Mouse (Mus musculus) spleen, adult 12 weeks (tissue): Measurements from ENCODE around the gene Tarbp1.
"Not testable (repeated sequence)": the region's sequence is repeated elsewhere in the genome, so short reads cannot be mapped to it uniquely, and the experiment has no call there.

Source experiments
- DNase-seq: peaks from one replicate; pipeline ENCODE4 v3.0.0; 2022; ENCODE audit warnings: low spot score

Gene Tarbp1

DNA sequence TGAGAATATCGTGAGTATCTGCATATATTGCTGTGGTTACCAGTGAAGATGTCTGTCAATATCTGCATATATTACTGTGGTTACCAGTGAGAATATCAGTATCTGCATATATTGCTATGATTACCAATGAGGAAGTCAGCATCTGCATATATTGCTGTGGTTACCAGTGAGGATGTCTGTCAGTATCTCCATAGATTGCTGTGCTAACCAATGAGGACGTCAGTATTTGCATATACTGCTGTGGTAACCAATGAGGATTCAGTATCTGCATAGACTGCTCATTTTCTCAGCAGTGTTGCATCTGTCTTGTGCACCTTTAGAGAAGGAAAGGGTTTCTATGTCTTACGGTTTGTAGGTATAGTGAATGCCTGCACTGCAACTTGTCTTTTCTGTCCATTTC is 54.0 kb downstream of the Tarbp1 start:
- DNase-seq: no peak

DNA sequence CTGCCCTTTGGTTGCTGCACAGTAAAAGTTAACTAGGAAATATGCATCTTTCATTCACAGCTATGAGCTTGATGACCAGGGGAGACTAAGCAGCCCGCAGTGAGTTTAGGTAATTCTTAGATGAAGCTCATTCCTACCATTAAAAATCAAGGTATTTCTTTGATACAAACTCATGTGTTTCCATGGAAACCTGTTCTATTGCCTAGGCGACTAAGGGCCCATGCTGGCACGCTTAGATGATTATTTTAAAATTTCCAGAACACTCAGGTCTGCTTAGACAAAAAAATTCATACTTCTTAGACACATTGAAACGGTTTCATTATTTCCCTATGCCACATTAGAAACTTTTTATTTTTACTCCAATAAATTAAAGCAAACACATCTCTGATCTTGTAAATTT is 69.8 kb downstream of the Tarbp1 start:
- no peak for DNase-seq

DNA sequence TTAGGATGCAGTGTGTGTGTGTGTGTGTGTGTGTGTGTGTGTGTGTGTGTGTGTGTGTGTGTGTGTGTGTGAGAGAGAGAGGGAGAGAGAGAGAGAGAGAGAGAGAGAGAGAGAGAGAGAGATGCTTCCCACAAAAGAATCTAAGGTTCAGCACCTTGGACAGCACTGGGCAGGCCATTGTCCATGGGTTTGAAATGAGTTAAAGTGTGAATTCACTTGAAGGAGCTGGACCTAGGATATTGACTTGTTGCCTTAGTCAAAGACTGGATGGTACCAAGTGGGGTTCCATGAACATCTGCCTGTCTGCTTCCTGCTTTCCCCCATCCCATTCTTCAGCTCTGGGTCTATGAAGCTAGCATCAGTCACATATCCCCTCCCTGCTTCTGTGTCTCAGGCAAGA is 70.3 kb downstream of the Tarbp1 start:
- DNase-seq: not testable (repeated sequence)

DNA sequence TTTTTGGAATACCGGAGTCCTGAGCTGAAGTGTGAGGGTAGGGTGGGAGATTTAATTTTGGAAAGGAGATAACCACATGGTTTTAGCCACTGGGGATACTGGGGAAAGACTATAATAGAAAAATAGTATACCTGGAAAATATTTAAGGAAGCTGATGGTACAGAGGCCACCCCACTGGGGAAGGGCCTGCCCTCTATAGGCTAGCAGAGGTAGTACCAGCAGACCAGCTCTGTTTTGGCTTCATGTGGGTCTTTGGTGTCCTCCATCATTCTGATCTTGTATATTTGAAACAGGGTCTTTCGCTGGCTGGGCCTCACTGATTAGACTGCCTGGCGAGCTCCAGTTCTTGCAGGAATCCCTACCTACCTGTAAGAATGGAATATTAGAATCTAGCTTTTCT is 76.5 kb downstream of the Tarbp1 start:
- DNase-seq: no peak

DNA sequence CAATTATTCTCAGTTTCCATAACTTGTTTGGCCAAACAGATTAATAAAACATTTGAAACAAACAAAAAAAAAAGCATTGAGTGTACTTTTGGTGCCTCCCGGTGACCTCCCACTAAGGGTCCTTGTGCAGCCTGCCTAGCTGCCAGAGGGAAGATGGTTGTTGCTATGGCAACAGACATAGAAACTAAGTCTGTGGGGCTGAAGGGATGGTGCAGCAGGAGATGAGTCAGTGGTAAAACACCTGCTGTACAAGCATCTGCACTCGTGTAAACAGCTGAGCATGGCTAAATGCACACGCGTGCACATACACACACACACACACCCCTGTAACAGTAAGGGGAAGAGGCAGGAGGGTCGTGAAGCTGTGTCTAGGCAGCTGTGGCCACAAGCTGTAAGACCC is 78.9 kb downstream of the Tarbp1 start:
- no peak for DNase-seq

DNA sequence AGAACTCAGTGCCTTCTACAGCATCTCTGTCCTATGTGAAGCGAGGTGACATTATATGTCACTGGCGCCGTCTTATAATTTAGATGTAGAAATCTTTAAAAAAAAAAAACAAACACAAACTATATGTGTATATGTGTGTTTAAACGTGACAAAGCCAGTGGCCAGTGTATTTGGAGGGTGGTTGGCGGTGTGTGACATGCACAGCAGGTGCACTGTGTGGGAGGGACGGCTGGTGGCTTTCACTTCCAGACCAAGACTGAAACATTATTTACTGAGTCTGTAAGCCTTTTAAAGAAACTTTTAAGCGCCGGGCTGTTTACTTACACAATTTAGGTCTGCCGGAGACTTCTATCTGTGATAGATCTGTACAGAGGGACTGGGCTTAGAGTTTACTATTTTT is 79.5 kb downstream of the Tarbp1 start:
- DNase-seq: no peak

DNA sequence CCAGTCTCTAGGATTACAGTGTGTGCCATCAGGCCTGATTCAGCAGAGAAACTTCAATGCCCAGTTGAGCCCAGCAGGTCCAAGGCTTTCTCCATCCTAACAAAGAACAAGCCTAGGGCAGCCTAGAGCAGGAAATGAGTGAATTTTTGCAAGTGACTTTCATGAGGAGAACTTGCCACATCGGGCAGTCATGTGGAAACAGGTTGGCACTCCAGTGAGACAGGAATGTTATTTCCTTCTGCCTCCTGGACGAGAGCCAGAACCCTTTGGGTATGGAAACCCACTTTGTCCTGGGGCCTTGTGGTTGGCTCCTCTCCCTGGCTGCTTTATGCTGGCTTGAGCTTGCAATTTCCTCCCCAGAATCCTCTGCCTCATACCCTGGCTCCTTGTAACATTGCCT is 83.3 kb downstream of the Tarbp1 start:
- no peak for DNase-seq

DNA sequence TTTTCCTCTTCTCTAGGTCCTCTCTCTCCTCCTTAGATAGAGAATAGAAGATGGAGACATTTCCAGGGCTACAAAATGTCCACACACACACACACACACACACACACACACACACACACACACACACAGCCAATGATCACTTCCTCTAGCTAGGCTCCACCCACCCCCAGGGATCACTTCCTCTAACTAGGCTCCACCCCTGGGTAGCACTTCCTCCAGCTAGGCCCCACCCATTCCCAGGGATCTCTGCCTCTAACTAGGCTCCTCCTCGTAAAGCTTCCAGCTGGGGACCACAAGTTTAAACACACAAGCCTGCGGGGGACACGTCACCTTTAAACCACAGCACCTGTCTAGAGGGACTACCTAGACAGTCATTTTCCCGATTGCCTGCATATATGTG is 87.3 kb downstream of the Tarbp1 start:
- no peak for DNase-seq

DNA sequence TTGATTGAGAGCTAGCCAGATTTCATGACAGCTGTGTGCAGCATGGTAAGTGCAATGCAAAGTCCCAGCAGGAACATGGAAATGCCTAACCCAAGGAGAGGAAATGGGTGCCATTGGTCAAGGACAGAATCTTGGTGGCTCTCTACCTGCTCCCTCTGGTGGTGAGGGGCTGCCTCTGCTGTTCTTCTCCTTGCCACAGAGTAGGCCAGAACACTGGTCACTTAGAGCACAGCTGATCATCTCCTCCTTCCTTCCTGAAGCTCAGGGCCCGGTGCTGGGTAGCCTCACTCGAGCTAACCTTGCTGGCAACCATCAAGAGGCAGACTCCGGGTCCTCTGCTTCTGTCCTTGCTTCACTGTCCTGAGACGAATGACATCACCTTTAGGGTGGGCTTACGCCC is 92.1 kb downstream of the Tarbp1 start:
- no peak for DNase-seq

DNA sequence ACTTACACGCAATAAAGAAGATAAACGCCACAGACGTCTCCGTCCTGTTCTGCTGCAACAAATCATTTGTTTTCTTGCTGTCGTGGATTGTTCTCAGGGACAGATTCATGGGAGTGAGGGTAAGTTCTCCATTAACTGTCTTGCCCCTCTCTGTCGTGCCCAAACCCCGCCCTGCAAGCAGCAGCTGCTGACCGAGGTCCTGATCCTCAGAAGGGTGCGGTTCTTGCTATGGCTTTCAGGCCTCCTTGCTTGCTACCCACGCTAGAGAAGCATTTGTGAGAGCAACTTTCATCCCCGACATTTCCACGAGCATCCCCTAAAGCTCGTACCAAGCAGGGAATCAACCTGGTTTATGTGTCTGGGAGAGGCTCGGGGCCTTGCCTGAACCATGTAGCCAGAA is 92.6 kb downstream of the Tarbp1 start:
- no peak for DNase-seq

DNA sequence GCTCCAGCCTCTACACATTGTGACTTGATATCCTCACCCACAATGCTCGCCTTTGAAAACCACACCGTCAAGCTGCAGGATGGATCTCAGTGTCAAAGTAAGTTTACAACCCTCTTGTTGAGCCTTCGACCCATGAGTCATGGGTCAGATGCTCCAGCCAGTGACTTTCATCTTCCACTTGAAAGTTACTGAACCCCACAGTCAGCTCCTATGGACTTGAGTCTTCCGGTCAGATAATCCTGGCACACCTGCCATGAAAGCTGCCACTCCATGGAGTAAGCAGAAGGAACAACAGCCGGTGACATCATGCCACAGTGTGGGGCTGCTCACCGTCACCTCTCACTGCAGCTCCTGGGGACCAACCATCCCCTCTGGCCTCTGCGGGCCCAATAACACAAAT is 93.6 kb downstream of the Tarbp1 start:
- no peak for DNase-seq

DNA sequence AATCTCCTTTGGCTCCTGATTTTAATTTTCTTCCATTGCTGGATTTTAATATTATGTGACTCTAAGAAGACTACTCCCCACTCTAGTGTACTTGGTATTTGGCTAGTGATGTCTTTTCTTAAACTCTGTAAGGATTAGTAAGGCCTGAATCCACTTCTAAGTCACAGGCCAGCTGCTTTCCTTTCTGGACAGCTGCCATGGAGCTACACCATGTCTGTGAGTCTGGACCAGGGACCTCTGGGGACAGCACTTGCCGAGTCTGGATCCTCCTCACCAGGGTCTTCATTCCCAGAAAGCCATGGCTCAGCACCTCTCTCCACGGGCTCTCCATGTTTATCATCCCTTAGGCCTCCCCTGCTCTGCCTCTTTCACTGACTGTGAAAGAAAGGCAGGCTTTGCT is 94.7 kb downstream of the Tarbp1 start:
- DNase-seq: no peak

DNA sequence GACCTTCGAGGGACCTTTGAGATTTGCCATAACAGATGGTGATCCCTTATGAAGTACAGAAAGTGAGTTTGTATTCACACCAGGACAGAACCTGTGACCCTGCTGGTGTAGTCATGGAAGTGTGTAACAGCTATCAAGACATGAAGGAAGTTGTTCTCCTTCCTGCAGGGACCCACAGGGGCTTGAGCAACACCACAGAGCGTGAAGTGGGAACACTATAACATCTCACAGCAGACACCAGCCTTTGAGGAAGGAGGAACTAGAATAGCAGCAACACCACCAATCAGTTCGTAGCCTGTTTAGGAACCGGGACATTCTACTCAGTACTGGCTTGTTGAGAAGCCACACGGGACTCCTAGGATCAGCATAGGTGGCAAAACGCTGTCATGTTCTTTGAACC is 95.3 kb downstream of the Tarbp1 start:
- no peak for DNase-seq
